Mouse (Mus musculus) c-Kit-negative CD71-positive TER-119-positive erythroid progenitor cells, embryonic 14.5 days (primary cell): Measurements from ENCODE around the gene 0610030E20Rik.

Source experiments
- DNase-seq: peaks from one replicate; pipeline ENCODE4 v3.0.0-alpha.2; 2013; ENCODE audit warnings: low read depth, low spot score

0610030E20Rik gene

GRCm38 (mm10) chr6:72390795-72391521 is 43.8 kb downstream of the 0610030E20Rik start:
- DNase-seq, result peak; percentile 58

- no peak for DNase-seq
Observed at GRCm38 (mm10) chr6:72392341-72392740, 45.2 kb downstream of the 0610030E20Rik start.

- DNase-seq, result no peak
Observed at GRCm38 (mm10) chr6:72396837-72397251, 49.7 kb downstream of the 0610030E20Rik start.

GRCm38 (mm10) chr6:72399967-72400366 is 52.9 kb downstream of the 0610030E20Rik start:
- DNase-seq, result no peak

- peak; percentile 70 for DNase-seq
Observed at GRCm38 (mm10) chr6:72401875-72402274, 54.8 kb downstream of the 0610030E20Rik start.
